34 mouse cellular contexts compared by ENCODE assay signal in genomic region chr17:12844540-12844939, GRCm38 (mm10). TPM values are rescaled to one million over a fixed set of nuclear protein-coding genes. Genes with fewer than 3 reads are reported as not detected.
DNase-seq lines count a peak whose midpoint lies in the region; ATAC-seq lines count a peak whose summit lies in the region.
"Had no signal": no experiment of that assay in that cellular context is flagged by ENCODE, and none has a peak within 500 bp of the region (broad histone marks: within the 10 kb centered on the region; RNA-seq: fewer than 3 reads in every experiment).

No protein-coding gene starts in this region.

- ATAC-seq in embryonic facial prominence, embryonic 15.5 days (ENCODE audit: insufficient number of reproducible peaks, low FRiP score, low TSS enrichment, low read depth) = peak; percentile 67; the same call in 1 of the 2 replicates
- ATAC-seq in limb, embryonic 15.5 days (ENCODE audit: insufficient number of reproducible peaks, low FRiP score, low TSS enrichment, low read depth) = no peak
- ATAC-seq: forebrain, embryonic 15.5 days; intestine, postnatal 0 days had no signal

- H3K27ac ChIP-seq in embryonic facial prominence, embryonic 15.5 days (replicated peaks) = peak overlapping the region; percentile 82
- peak overlapping the region; percentile 82 for H3K27ac ChIP-seq in limb, embryonic 15.5 days
- H3K27ac ChIP-seq: forebrain, embryonic 10.5 days; forebrain, embryonic 15.5 days; hindbrain, embryonic 13.5 days; midbrain, embryonic 12.5 days; neural tube, embryonic 12.5 days; stomach, embryonic 15.5 days had no signal

- no peaks in the 10 kb centered on the region for H3K9me3 ChIP-seq in embryonic facial prominence, embryonic 15.5 days (replicated peaks)
- H3K9me3 ChIP-seq in limb, embryonic 15.5 days = no peaks in the 10 kb centered on the region
- H3K9me3 ChIP-seq: forebrain, embryonic 10.5 days; forebrain, embryonic 15.5 days; hindbrain, embryonic 13.5 days; midbrain, embryonic 12.5 days; neural tube, embryonic 12.5 days; stomach, embryonic 15.5 days had no signal

- no peaks in the 10 kb centered on the region for H3K27me3 ChIP-seq in embryonic facial prominence, embryonic 15.5 days
- H3K27me3 ChIP-seq in limb, embryonic 15.5 days = no peaks in the 10 kb centered on the region
- H3K27me3 ChIP-seq: forebrain, embryonic 15.5 days; hindbrain, embryonic 13.5 days; midbrain, embryonic 12.5 days; neural tube, embryonic 12.5 days; stomach, embryonic 15.5 days had no signal

- 48% methylated on average over 4 of the region's 4 CpGs for WGBS in embryonic facial prominence, embryonic 15.5 days
- WGBS in limb, embryonic 15.5 days = 41% methylated on average over 4 of the region's 4 CpGs

- no peaks in the 10 kb centered on the region for H3K36me3 ChIP-seq in embryonic facial prominence, embryonic 15.5 days
- H3K36me3 ChIP-seq in limb, embryonic 15.5 days = no peaks in the 10 kb centered on the region
- H3K36me3 ChIP-seq: forebrain, embryonic 10.5 days; forebrain, embryonic 15.5 days; hindbrain, embryonic 13.5 days; midbrain, embryonic 12.5 days; neural tube, embryonic 12.5 days; stomach, embryonic 15.5 days had no signal

- H3K9ac ChIP-seq in embryonic facial prominence, embryonic 15.5 days = no peak overlapping the region
- no peak overlapping the region for H3K9ac ChIP-seq in limb, embryonic 15.5 days
- H3K9ac ChIP-seq: forebrain, embryonic 15.5 days; hindbrain, embryonic 13.5 days; midbrain, embryonic 12.5 days; neural tube, embryonic 12.5 days; stomach, embryonic 15.5 days had no signal

- peaks cover 40% of the 10 kb centered on the region for H3K4me1 ChIP-seq in embryonic facial prominence, embryonic 15.5 days
- H3K4me1 ChIP-seq in limb, embryonic 15.5 days = peaks cover 32% of the 10 kb centered on the region
- H3K4me1 ChIP-seq: midbrain, embryonic 12.5 days; neural tube, embryonic 12.5 days had no signal

- peak; percentile 29 for DNase-seq in heart, adult 11 months
- no peak for DNase-seq in heart, postnatal 14 days
- peak; percentile 59 for DNase-seq in brain, adult 2 months (ENCODE audit: low read depth, low spot score)
- no peak for DNase-seq in thymus, postnatal 25 days
- DNase-seq in kidney, adult 18-20 months = no peak
- DNase-seq: adrenal gland, postnatal 14 days; cerebellum, adult 18-20 months; cerebellum, postnatal 10 days; kidney, postnatal 25 days; lung, postnatal 36 days; right cerebral cortex, postnatal 14 days; thymus, adult 18-20 months; thymus, postnatal 36 days had no signal

- H3K4me2 ChIP-seq in embryonic facial prominence, embryonic 15.5 days (replicated peaks) = no peak overlapping the region
- no peak overlapping the region for H3K4me2 ChIP-seq in limb, embryonic 15.5 days
- H3K4me2 ChIP-seq: forebrain, embryonic 15.5 days; hindbrain, embryonic 13.5 days; liver, embryonic 11.5 days; midbrain, embryonic 12.5 days; neural tube, embryonic 12.5 days; stomach, embryonic 15.5 days had no signal

- no peak overlapping the region for H3K4me3 ChIP-seq in embryonic facial prominence, embryonic 15.5 days (replicated peaks)
- no peak overlapping the region for H3K4me3 ChIP-seq in limb, embryonic 15.5 days
- H3K4me3 ChIP-seq: forebrain, embryonic 10.5 days; forebrain, embryonic 15.5 days; hindbrain, embryonic 13.5 days; megakaryocyte, embryonic 14.5 days; midbrain, embryonic 12.5 days; myocyte; neural tube, embryonic 12.5 days; stomach, embryonic 15.5 days had no signal

- intact Hi-C loops in heart, postnatal 14 days (cut with DNase I) = no loop called here

RNA-seq across cellular contexts. Expression of gene Mas1, which starts 23.4 kb away (rescaled TPM):
- total RNA-seq in heart, postnatal 14 days (2021) = 1 to 10 TPM in 1 of 2 experiments, under 1 TPM in 1; 0.48 to 1.1 TPM
- polyA plus RNA-seq in embryonic facial prominence, embryonic 15.5 days (2015; fragmentation: Nextera tagmentation; extraction: Ambion mirVana) = 1.2 and 1.4 TPM in 2 replicates
- polyA plus RNA-seq in limb, embryonic 15.5 days (2015; fragmentation: Nextera tagmentation; extraction: Ambion mirVana) = 0.92 and 1.5 TPM in 2 replicates
- total RNA-seq: adrenal gland, postnatal 14 days; common myeloid progenitor, adult 5-6 weeks; MEL; midbrain, postnatal 0 days had no signal

RNA-seq across cellular contexts. Expression of gene Mrgprh, which starts 31.3 kb away (rescaled TPM):
- total RNA-seq in heart, postnatal 14 days (2021) = 1 to 10 TPM; 3.6 to 4.1 TPM
- 0.13 and 0.27 TPM in 2 replicates for polyA plus RNA-seq in embryonic facial prominence, embryonic 15.5 days (2015; fragmentation: Nextera tagmentation; extraction: Ambion mirVana)
- 0.17 and 0.29 TPM in 2 replicates for polyA plus RNA-seq in limb, embryonic 15.5 days (2015; fragmentation: Nextera tagmentation; extraction: Ambion mirVana)
- total RNA-seq: common myeloid progenitor, adult 5-6 weeks; layer of hippocampus, adult 18-20 months; layer of hippocampus, postnatal 10 days; left cerebral cortex, adult 18-20 months; MEL; midbrain, postnatal 0 days had no signal
- polyA plus RNA-seq: forebrain, embryonic 10.5 days; forebrain, embryonic 15.5 days; hindbrain, embryonic 13.5 days; intestine, postnatal 0 days; kidney, embryonic 14.5 days; liver, embryonic 11.5 days; liver, embryonic 16.5 days; lung, embryonic 16.5 days; midbrain, embryonic 12.5 days; midbrain, postnatal 0 days; myocyte; neural tube, embryonic 12.5 days had no signal

Comparison
In these comparisons a context has a peak if more than half of its experiments do, and no peak if none do; other contexts are left out.
1. DNase-seq: peak in heart, adult 11 months (single experiment) and brain, adult 2 months (single experiment); none in heart, postnatal 14 days (0 of 2), thymus, postnatal 25 days (single experiment) and kidney, adult 18-20 months (single experiment).